Mouse (Mus musculus) cerebellum, postnatal 4 days (tissue): ENCODE data around the gene Ethe1.

Experiments
- DNase-seq, 2 experiments: peaks; one replicate each; pipeline ENCODE4 v3.0.0; 2022; ENCODE audit warnings: low spot score in 2 of 2, mixed read lengths in 1 of 2

Gene Ethe1

DNA sequence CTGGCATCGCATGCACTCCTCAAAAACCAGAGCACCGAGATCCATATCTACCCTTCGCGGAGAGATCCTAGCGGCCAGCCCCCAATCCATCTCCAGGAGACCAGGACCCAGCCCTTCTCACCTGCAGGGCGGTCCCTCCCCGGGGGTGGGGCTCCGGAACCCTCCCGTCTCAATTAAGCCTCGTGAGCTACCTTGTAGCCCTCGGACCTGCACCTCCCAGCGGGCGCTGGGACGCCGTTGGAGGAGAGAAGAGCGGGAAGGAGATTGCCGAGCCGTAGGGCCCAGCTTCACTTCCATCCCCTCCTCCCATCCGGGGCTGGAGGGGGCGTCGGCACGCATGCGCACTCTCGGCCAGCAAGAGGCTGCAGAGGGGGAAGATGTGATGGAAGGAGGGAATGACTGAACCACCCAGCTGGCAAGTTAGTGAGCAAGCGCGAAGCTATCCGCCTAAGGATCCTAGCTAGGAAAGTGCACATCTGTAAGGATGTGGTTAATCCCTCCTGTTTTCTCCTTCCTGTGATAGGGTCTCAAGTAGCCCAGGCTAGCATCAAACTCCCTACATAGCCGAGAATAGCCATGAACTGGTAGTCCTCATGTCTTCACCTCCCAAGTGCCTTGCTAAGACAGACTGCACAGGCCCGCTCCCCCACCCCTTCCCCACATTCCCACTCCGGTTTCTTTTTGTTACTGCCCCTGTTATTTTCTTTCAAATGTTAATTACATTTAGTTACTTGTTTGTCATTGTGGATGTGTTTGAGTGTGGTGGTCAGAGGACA lies at the start of gene Ethe1, which contains the start of gene Zfp575:
Ethe1 (plus strand) TSS at position 214 of the 776 bp plus-strand sequence.
Zfp575 (minus strand) TSS at position 312 of the 776 bp plus-strand sequence.
- DNase-seq = peak; percentile 70 to 77

DNA sequence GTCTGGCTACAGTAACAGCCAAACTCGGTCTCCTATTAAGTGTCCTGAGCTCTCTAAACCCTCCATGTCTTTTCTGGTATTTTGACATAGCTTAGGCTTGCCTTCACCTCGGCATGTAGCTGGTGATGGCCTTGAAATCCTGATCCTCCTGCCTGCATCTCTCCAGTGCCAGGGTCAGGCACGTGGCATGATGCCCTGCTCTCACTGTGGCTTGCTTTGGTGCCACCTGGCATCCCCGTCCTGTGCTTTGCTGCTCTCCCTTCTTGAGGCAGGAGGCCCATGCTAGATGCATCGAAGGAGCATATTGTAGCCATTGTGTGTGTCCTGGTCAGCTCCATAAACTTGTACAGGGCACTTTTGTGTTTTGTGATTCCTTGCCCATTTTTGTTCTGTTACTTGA lies 49.8 kb upstream of the Ethe1 start:
- no peak for DNase-seq

DNA sequence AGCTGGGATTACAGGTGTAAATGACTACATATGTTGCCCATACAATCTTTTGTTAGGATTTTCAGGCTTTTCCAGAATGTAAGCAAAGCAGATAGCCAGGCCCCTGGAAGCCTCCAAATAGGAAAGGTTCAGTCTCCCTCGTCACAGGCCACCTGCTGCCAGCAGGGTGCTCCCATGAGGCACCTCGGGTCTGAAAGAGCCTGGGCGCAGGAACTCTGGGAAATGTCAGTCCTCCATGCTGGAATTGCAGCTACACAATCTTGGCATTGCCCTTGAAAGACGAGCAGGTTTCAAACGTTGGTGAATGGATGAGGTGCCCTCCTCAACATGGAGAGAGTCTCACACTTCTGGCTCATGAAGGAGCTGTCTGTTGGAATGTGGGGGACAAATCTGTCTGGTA lies 49.2 kb upstream of the Ethe1 start:
- DNase-seq = no peak

DNA sequence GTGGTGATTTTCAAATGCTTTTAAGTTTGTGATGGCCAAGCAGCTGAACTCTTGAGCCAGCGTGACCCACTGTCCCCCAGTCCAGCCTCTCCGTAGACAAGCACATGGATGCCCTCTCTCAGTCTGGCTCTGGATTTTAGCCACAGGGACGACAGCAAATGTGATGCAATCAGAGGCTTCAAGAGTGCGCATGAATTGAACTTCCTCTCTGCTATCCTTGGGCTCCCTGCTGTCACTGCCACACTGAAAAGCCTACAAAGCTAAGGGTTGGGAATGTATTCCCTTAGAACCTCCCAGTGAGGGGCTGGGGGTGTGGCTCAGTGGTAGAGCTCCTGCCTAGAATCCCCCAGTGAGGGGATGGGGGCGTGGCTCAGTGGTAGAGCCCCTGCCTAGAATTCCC lies 48.6 kb upstream of the Ethe1 start:
- DNase-seq = no peak

DNA sequence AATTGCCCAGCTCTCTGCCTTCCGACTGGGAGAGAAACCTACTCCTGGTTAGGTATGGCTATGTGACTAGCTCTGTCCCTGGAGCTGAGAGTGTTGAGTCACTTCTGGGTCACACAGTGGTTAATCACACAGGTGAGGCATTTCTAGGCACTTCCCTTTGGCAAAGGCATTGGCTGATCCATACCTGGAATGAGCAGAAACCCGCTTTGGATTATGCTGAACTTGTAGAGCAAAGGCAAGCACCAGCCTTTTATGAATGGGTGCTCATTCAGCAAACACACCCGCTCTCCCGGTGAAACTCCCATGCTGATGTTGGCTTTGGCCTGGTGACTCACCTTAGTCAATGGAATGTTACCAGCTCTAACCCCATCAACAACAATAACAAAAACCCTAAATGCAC lies 47.7 kb upstream of the Ethe1 start:
- DNase-seq = no peak

DNA sequence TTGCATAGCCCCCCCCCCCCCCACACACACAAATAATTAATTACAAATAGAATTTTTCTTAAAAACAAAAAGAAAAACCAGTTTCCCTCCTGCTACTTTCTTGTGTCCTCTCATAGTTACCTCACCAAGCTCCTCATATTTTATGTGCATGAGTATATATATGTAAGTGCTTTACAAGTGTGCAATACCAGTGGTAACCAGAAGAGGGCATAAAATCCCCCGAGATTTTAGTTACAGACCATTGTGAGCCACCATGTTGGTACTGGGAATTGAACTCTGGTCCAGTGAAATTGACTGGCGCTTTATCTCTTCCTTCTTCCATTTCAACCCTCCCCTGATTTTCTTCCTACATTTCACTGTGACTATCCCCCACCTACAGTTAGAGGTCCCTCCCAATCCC lies 42.8 kb upstream of the Ethe1 start:
- DNase-seq = no peak

DNA sequence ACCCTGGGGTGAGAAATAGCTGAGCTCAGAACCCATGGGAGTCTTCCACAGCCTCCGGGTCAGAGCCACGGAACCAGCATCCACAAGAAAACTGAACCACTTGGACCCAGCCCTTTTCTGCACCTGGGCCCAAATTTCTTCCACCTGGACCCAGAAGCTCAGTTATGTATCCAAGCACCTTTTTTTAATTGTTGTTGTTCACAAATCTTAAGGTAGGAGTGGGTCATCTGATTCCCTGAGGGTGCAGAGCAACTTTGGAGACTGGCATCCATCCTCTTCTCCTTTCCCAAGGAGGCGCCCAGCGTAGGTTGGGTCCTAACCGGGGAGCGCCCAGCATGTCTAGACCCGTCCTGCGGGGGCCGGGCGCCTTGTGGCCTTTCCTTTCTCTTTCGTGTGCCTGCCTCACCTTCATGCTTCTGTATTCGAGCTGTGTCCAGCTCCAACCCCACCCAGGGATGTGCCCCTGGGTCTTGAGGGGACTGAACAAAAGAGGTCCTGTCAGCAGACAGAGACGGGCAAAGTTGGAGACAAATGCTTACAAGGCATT lies 41.2 kb upstream of the Ethe1 start, which contains the start of the genes Pinlyp and Xrcc1:
Pinlyp (minus strand) TSS at position 51 of the 547 bp plus-strand sequence.
Xrcc1 (plus strand) TSS at position 222 of the 547 bp plus-strand sequence.
- DNase-seq = peak in 1 of 2 experiments; percentile 14

DNA sequence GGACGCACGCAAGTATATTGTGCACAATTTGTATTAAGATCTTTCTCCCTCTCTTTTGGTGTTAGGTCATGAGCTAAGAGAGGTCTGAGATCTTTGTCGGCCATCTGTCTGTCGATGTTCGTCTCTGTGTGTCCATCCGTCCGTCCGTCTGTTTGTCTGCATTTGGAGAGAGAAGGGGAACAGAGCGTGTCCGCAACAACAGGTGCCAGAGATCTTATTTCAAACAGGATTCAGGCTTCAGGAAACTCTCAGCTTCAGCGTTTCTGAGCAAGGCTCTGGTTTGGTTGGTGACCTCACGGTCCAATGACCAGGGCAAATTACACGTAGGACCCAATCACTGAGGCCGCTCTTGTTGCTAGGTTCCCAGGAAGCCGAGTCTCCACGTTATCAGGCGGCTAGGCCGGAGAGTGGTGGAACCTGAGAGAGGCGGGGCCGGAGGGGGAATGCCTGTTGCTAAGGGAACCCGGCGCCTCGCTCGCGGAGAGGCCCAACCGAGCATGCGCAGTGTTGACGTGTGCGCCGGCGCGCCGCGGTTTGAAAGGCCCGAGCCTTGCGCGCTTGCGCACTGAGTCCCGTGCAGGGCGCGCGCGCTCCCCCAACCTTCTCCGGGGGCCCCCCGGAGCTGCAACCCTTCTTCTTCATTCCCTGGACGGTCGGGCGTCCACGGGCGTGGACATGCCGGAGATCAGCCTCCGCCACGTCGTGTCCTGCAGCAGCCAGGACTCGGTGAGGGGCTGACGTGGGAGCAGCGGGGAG lies 40.5 kb upstream of the Ethe1 start:
- peak; percentile 98 to 99 for DNase-seq

DNA sequence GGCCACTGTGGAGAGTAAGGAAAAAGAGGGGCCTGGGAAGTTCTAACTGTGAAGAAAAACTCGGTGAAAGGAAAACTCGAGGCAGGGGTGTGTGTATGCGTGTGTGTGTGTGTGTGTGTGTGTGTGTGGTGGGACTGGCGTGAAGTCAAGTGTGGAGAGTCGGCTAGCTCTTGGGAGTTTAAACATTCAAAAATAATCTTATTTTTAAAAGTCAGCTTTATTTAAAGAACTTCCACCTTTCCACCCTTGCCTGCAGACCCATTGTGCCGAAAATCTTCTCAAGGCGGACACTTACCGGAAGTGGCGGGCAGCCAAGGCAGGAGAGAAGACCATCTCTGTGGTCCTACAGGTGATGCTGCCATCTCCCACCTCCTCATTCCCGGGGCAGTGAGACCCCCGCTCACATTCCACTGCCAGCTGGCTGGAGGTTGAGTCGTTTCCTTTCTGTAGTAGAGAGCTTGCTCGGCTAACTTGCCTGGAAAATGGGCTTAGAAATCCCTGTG lies 39.8 kb upstream of the Ethe1 start:
- no peak for DNase-seq

DNA sequence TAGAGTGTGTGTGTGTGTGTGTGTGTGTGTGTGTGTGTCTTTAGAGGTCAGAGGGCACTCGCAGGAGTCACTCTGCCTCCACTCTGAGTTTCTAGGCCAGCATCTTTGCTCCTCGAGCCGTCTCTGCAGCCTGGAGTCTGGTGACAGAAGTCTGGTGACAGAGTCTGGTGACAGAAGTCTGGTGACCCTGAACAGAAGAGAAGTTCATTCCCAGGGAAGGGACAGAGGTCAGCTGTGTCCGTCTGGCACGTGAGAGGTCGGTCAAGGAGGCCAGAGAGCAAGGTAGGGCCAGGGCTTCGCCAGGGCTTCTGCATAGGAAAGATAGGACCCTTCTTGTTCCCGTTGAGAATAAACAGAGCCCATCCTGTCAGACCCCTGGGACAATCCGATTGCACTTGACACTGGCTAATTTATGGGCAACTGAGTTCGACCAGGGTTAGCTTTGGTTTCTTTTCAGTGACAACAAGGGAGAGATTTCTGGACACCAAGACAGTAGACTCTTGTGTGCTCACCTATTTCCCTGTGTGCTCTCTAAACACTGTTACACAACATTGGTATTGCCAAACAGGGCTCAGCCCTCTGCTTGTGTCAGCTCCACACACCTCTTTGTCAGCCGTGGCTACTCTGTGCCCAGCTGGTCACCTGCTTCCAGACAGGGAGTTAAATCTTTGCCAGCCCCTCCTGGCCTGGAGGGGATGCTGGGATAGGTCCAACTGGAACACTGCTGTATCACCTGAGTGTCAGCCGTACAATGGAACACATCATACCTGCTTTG lies 35.2 kb upstream of the Ethe1 start:
- no peak for DNase-seq

DNA sequence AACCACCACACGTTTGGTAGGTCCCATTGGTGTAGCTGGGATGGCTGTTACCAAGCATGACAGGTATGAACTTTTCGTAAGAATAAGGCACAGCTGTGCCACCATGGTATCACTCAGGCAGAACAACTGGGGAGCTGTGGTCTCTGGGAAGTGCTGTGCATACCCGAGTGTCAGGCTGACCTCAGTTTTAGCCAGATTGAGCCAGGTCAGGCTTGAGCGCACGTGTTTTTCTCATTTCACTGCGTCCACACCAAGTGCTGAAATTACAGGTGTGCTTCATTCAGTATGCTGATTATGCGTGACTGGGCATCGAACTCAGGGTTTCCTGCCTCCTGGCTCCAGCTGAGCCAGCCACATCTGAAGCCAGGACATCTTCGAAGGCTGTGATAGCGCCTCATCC lies 31.6 kb upstream of the Ethe1 start:
- no peak for DNase-seq

DNA sequence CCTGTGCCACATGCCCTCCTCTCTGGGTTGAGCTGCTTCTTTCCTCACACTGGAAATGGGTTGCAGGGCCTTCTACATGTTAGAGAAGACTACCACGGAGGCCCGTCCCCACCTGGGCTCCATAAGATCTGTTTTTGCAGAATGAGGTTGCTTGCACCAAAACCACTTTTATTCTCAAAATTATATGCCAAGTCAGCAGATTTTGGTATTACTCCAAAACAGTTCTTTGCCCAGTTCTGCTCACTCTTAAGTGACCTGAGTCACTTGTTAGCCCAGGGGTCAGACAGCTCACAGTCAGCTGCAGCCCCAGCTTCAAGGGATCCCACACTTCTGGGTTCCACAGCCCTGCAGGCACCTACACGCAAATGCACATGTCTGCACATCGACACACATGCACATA lies 25.9 kb upstream of the Ethe1 start:
- DNase-seq = no peak

DNA sequence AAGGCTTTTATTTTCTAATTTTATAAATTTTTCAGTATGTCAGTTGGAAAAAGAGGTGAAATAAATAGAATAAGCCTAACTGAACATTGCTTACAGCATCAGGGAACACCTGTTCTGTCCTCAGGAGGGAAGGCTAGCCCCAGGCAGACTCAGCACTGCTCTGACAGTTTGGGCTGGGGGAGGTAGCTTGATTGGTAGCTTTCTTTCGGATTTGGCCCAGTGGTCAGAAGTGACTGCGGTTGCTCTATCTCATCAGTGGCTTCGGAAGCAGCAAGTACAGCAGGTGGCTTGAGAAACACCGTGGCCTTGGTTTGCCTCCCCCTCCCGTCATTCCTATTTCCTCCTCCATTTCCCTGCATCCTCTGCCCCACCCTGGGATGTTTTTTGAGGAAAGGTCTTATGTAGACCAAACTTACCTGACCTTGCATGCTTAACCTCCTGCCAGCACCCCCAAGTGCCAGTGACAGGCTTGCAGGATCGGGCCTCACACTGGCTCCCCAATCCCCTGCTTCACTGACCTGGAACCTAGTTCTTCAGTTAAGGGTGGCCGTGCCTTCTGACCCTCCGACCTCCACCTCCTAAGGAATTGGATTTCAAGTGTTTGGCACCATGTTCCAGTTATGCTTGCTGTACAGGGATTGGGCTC lies 24.0 kb upstream of the Ethe1 start:
- no peak for DNase-seq

DNA sequence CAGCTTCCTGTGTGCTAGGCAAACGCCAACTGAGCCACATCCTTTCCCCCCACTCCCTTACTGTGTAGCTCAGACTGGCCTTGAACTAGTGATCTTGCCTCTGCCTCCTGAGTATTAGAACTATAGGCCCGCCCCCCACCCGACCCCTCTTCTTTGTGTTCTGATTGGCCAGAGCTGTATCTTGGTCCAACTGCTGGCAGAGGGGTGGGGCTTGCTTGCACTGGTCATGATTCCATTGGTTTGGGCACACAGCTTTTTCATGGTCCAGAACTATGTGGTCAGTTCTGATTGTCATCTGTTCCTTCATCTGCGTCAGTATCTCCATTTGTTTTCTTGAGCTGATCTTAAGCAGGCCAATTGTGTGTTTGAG lies 23.5 kb upstream of the Ethe1 start:
- DNase-seq = no peak

DNA sequence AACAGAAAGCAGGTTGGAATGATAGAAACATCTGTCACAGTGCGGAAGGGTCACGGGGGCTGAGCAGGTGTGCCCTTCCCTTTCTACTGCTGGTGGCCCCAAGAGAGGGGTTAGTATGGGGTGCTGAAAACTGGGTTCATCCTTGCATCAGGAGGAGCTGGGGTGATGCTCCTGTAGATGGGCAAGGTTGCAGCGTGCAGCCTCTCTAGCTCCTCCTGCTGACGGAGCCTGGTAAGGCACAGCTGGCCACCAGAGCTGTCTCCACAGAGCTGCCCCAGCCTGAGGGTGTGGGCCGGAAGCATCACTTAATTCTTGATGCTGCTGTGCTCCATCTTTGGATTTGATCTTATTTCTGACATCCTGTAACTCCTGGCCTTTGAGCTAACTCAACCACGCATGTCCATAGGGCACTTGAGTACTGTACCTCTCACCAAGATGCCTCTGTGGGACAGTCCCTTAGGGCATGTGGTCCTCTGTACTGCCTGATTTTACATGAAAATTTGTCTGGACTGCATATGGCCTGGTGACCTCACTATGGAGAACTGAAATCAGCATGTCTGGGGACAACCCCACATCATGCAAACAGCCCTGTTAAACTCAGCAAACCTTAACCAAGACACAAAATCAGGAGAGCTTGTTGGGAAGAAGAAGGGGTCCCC lies 22.6 kb upstream of the Ethe1 start:
- DNase-seq = peak; percentile 58 to 81

DNA sequence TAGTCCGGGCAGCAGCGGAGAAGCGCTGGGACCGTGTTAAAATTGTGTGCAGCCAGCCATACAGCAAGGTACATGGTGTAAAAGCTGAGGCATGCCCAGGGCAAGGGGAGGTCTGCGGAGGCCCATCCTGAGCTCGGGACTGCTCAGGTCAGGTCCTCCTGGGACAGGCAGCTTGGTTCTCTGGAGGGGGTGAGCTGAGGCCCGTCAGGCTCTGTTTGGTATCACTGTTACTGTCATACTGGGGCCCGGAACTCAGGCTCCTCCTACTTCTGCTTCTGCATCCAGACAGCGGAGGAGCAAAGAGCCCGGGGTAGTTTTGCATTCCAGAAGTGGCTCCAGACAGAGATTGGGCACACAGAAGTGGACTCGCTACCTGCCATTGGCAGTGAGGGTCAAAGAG lies 21.7 kb upstream of the Ethe1 start:
- DNase-seq = no peak

DNA sequence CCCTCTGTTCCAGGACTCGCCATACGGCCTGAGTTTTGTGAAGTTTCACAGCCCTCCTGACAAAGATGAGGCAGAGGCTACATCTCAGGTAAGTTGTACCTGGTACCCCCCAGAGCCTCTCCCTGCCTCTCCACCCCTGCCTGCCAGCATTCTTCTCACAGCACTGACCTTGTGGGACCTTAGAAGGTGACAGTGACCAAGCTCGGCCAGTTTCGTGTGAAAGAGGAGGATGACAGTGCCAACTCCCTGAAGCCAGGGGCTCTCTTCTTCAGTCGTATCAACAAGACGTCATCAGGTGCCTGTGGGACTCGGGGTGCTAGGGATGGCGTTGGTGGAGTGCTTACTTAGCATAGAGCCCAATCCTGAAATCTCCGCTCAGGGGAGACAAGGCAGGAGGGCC lies 21.1 kb upstream of the Ethe1 start:
- no peak for DNase-seq

DNA sequence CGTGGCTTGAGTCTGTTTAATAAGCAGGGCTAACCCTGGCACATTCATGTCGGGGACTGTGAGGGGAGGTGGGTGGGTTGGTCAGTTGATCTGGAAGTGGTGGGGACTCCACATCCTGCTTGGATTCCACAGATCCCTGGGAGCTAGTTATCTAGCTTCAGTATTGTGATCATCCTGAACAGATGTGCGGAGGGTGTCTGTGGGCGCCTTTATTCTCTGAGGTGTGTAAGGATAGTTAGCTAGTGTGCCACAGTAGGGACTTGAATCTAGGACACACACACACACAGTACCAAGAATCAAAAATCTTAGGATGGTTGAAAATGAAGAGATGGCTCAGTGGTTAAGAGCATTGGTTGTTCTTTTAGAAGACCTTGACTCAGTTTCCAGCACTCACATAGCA lies 18.8 kb upstream of the Ethe1 start:
- DNase-seq = no peak

DNA sequence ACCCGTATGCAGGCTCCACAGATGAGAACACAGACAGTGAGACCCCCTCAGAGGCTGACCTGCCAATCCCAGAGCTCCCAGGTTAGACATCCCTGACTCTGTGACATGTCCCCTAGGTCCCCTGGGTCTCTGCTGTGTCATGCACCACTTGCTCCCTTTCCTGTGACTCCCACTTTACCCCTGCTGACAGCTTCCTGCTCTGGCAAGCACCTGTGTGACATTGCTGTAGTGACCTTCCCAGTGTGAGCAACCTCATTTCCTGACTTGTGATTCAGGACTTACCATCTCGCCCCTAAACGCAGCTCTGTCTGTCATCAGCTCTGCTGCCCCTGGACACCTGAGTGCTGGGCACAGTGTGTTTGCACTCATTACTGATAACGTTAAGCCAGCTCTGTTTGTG lies 16.3 kb upstream of the Ethe1 start:
- DNase-seq = no peak

DNA sequence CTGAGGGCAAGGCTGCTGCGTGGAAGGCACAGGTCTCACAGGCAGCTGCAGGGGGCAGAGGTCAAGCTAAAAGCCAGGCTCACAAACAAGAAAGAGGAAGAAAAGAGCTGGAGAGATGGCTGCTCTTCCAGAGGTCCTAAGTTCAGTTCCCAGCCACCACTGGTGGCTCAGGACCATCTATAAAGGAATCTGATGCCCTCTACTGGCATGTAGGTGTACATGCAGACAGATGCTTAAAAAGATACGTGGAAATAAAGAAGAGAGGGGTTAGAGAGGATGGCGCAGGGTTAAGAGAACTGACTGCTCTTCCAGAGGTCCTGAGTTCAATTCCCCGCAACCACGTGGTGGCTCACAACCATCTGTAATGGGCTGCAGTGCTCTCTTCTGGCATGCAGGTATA lies 14.9 kb upstream of the Ethe1 start:
- DNase-seq = no peak
